23 mouse cellular contexts compared by ENCODE assay signal in the genomic region with DNA sequence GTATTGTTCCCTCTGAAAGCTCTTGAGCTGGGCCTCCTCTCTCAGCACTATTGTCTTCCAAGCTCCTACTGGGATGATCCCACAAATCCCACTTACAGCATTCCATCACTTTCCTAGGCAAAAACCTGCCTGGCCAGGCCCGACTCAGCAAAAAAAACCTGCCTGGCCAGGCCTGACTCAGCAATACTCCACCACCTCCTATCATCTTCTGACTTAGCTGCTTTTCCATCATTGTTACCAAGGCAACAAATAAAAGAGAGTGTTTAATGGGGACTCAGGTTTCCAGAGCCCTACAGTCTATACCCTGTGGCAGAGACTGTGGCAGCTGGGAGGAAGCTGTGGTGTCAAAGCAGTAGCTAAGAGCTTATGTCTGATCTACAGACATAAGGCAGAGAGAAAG. TPM values are rescaled to one million over a fixed set of nuclear protein-coding genes. Genes with fewer than 3 reads are reported as not detected.
DNase-seq lines count a peak whose midpoint lies in the region; ATAC-seq and TF ChIP-seq lines count a peak whose summit lies in the region.
"Had no signal": no experiment of that assay in that cellular context is flagged by ENCODE, and none has a peak within 500 bp of the region (broad histone marks: within the 10 kb centered on the region; RNA-seq: fewer than 3 reads in every experiment).

No protein-coding gene starts in this region.

- no peak overlapping the region for H3K9ac ChIP-seq in ES-E14 (ENCODE audit: insufficient read depth, low read depth, low read length, poor library complexity, severe bottlenecking)
- H3K9ac ChIP-seq in forebrain, postnatal 0 days, result no peak overlapping the region
- H3K9ac ChIP-seq: embryonic facial prominence, embryonic 12.5 days; forebrain, embryonic 13.5 days; forebrain, embryonic 15.5 days had no signal

- H3K27me3 ChIP-seq in heart, embryonic 10.5 days (ENCODE audit: insufficient read depth, poor library complexity, severe bottlenecking), result no peaks in the 10 kb centered on the region
- H3K27me3 ChIP-seq in forebrain, postnatal 0 days (ENCODE audit: insufficient read depth, low read length), result no peaks in the 10 kb centered on the region
- H3K27me3 ChIP-seq: embryonic facial prominence, embryonic 12.5 days; forebrain, embryonic 13.5 days; forebrain, embryonic 15.5 days had no signal

- no peak overlapping the region for H3K27ac ChIP-seq in heart, embryonic 10.5 days
- no peak overlapping the region for H3K27ac ChIP-seq in ES-E14 (ENCODE audit: insufficient read depth, low read depth, low read length, poor library complexity, severe bottlenecking)
- H3K27ac ChIP-seq in forebrain, postnatal 0 days (ENCODE audit: low read depth, low read length), result no peak overlapping the region
- H3K27ac ChIP-seq: embryonic facial prominence, embryonic 10.5 days; embryonic facial prominence, embryonic 12.5 days; forebrain, embryonic 13.5 days; forebrain, embryonic 15.5 days had no signal

- ATAC-seq in forebrain, postnatal 0 days, result no peak
- ATAC-seq: forebrain, embryonic 13.5 days; forebrain, embryonic 15.5 days; Patski had no signal

- in situ Hi-C loops in ES-E14 (cut with MboI; ENCODE audit: low sequenced_read_pairs in 2 of 2, unreplicated experiment in 2 of 2), result no loop called here

- no peak for TF ChIP-seq CTCF in forebrain, postnatal 0 days (IDR thresholded peaks at IDR 0.05; ENCODE audit: low read depth)

- WGBS in heart, embryonic 10.5 days, result 71% methylated on average over 1 of the region's 1 CpGs
- 42% methylated on average over 1 of the region's 1 CpGs for WGBS in forebrain, postnatal 0 days

- H3K36me3 ChIP-seq in heart, embryonic 10.5 days, result no peaks in the 10 kb centered on the region
- no peaks in the 10 kb centered on the region for H3K36me3 ChIP-seq in ES-E14 (ENCODE audit: control insufficient read depth, insufficient read depth, low read length, poor library complexity, severe bottlenecking)
- no peaks in the 10 kb centered on the region for H3K36me3 ChIP-seq in forebrain, postnatal 0 days (ENCODE audit: insufficient read depth)
- H3K36me3 ChIP-seq: embryonic facial prominence, embryonic 10.5 days; embryonic facial prominence, embryonic 12.5 days; forebrain, embryonic 15.5 days had no signal

- peaks cover 3% of the 10 kb centered on the region; the same call in 1 of the 2 replicates for H3K9me3 ChIP-seq in heart, embryonic 10.5 days
- no peaks in the 10 kb centered on the region for H3K9me3 ChIP-seq in ES-E14 (ENCODE audit: control insufficient read depth, insufficient read depth, low read depth, low read length)
- peaks cover 9% of the 10 kb centered on the region; the same call in 1 of the 2 replicates for H3K9me3 ChIP-seq in forebrain, postnatal 0 days (ENCODE audit: low read length)
- H3K9me3 ChIP-seq: forebrain, embryonic 13.5 days; forebrain, embryonic 15.5 days had no signal

- no peaks in the 10 kb centered on the region for H3K4me1 ChIP-seq in heart, embryonic 10.5 days
- H3K4me1 ChIP-seq in ES-E14 (ENCODE audit: control insufficient read depth in 2 of 2, insufficient read depth in 2 of 2, low read length in 2 of 2, poor library complexity in 1 of 2), result no peaks in the 10 kb centered on the region
- H3K4me1 ChIP-seq in forebrain, postnatal 0 days (ENCODE audit: insufficient read depth), result no peaks in the 10 kb centered on the region
- H3K4me1 ChIP-seq: embryonic facial prominence, embryonic 10.5 days; embryonic facial prominence, embryonic 12.5 days; forebrain, embryonic 13.5 days; forebrain, embryonic 15.5 days had no signal

- DNase-seq in heart, embryonic 10.5 days (ENCODE audit: low spot score), result peak; percentile 54
- DNase-seq in heart, adult 9 months (ENCODE audit: low spot score in 2 of 2), result no peak
- peak; percentile 7 for DNase-seq in 416B (ENCODE audit: low read depth)
- DNase-seq in ES-E14 (ENCODE audit: low read depth, low spot score), result no peak
- DNase-seq in R1 (ENCODE audit: low read depth, low spot score), result peak; percentile 57
- DNase-seq in retina, embryonic 14.5 days (ENCODE audit: low spot score), result no peak
- DNase-seq in forebrain, postnatal 0 days, result no peak
- DNase-seq: adrenal gland, adult 8-10 months; adrenal gland, postnatal 14 days; adrenal gland, postnatal 36 days; cerebellum, adult 11-12 months; cerebellum, adult 2 months; cerebellum, adult 9-10 months; cerebellum, postnatal 10 days; cerebellum, postnatal 25 days had no signal

- no peak overlapping the region for H3K4me2 ChIP-seq in forebrain, postnatal 0 days (ENCODE audit: low read depth)
- H3K4me2 ChIP-seq: embryonic facial prominence, embryonic 12.5 days; forebrain, embryonic 13.5 days; forebrain, embryonic 15.5 days had no signal

- H3K4me3 ChIP-seq in heart, embryonic 10.5 days, result no peak overlapping the region
- no peak overlapping the region for H3K4me3 ChIP-seq in ES-E14 (ENCODE audit: insufficient read depth in 1 of 2, low read depth in 1 of 2, low read length in 2 of 2, poor library complexity in 1 of 2, severe bottlenecking in 1 of 2)
- no peak overlapping the region for H3K4me3 ChIP-seq in forebrain, postnatal 0 days (ENCODE audit: low read depth, low read length)
- H3K4me3 ChIP-seq: embryonic facial prominence, embryonic 10.5 days; embryonic facial prominence, embryonic 12.5 days; forebrain, embryonic 13.5 days; forebrain, embryonic 15.5 days had no signal

TF ChIP-seq in ES-E14, 5 proteins besides CTCF, POLR2A, EP300 and RAD21:
- TF ChIP-seq MAFK (IDR thresholded peaks at IDR 0.05; ENCODE audit: insufficient read depth, low read depth, low read length) (peak; percentile 95), HCFC1 (IDR thresholded peaks at IDR 0.05; ENCODE audit: borderline replicate concordance, insufficient read depth, low read length) (no peak)

RNA-seq across cellular contexts. Expression of a gene that starts 18.6 kb away (rescaled TPM):
- 0.07 and 0.50 TPM in 2 replicates for polyA plus RNA-seq in heart, embryonic 10.5 days (2016; fragmentation: Nextera tagmentation; extraction: Ambion mirVana)
- total RNA-seq in ES-E14 (2012; rRNA removed), result 0.94 and 2.3 TPM in 2 replicates
- not detected in 2 replicates for total RNA-seq in forebrain, postnatal 0 days (2014; rRNA removed)
- not detected in 2 replicates for polyA plus RNA-seq in forebrain, postnatal 0 days (2015; fragmentation: Nextera tagmentation; extraction: Ambion mirVana)
- polyA plus RNA-seq: C2C12; embryonic facial prominence, embryonic 10.5 days; embryonic facial prominence, embryonic 12.5 days; forebrain, embryonic 11.5 days; forebrain, embryonic 13.5 days; forebrain, embryonic 15.5 days; Patski had no signal

RNA-seq across cellular contexts. Expression of a gene that starts 29.2 kb away (rescaled TPM):
- polyA plus RNA-seq in heart, embryonic 10.5 days (2016; fragmentation: Nextera tagmentation; extraction: Ambion mirVana), result 0.32 and 0.73 TPM in 2 replicates
- total RNA-seq in ES-E14 (2012; rRNA removed), result 4.0 and 4.9 TPM in 2 replicates
- 6.5 and 9.9 TPM in 2 replicates for total RNA-seq in forebrain, postnatal 0 days (2014; rRNA removed)
- polyA plus RNA-seq in forebrain, postnatal 0 days (2015; fragmentation: Nextera tagmentation; extraction: Ambion mirVana), result 8.0 and 8.3 TPM in 2 replicates

RNA-seq across cellular contexts. Expression of a gene that starts 36.0 kb away (rescaled TPM):
- polyA plus RNA-seq in heart, embryonic 10.5 days (2016; fragmentation: Nextera tagmentation; extraction: Ambion mirVana), result 0.15 TPM in 1 of 2 replicates, not detected in the other
- 0.76 and 1.3 TPM in 2 replicates for total RNA-seq in ES-E14 (2012; rRNA removed)
- not detected in 2 replicates for total RNA-seq in forebrain, postnatal 0 days (2014; rRNA removed)
- not detected in 2 replicates for polyA plus RNA-seq in forebrain, postnatal 0 days (2015; fragmentation: Nextera tagmentation; extraction: Ambion mirVana)
- total RNA-seq: adrenal gland, adult 8-10 months; adrenal gland, postnatal 14 days; adrenal gland, postnatal 36 days had no signal
- polyA plus RNA-seq: embryonic facial prominence, embryonic 14.5 days; forebrain, embryonic 11.5 days; forebrain, embryonic 13.5 days; forebrain, embryonic 15.5 days had no signal

RNA-seq across cellular contexts. Expression of a gene that starts 48.8 kb away (rescaled TPM):
- 65.9 and 80.1 TPM in 2 replicates for polyA plus RNA-seq in heart, embryonic 10.5 days (2016; fragmentation: Nextera tagmentation; extraction: Ambion mirVana)
- 128 and 143 TPM in 2 replicates for total RNA-seq in ES-E14 (2012; rRNA removed)
- total RNA-seq in forebrain, postnatal 0 days (2014; rRNA removed), result 49.2 and 50.0 TPM in 2 replicates
- polyA plus RNA-seq in forebrain, postnatal 0 days (2015; fragmentation: Nextera tagmentation; extraction: Ambion mirVana), result 53.8 and 55.8 TPM in 2 replicates

RNA-seq across cellular contexts. Expression of a gene that starts 52.0 kb away (rescaled TPM):
- not detected in 2 replicates for polyA plus RNA-seq in heart, embryonic 10.5 days (2016; fragmentation: Nextera tagmentation; extraction: Ambion mirVana)
- total RNA-seq in ES-E14 (2012; rRNA removed), result 0.22 and 0.26 TPM in 2 replicates
- 3.6 and 4.7 TPM in 2 replicates for total RNA-seq in forebrain, postnatal 0 days (2014; rRNA removed)
- polyA plus RNA-seq in forebrain, postnatal 0 days (2015; fragmentation: Nextera tagmentation; extraction: Ambion mirVana), result 2.1 and 3.8 TPM in 2 replicates
- total RNA-seq: adrenal gland, postnatal 36 days had no signal
- polyA plus RNA-seq: C2C12; cerebellum, adult 2 months; embryonic facial prominence, embryonic 10.5 days; embryonic facial prominence, embryonic 12.5 days; Patski had no signal

Comparison
In these comparisons a context has a peak if more than half of its experiments do, and no peak if none do; other contexts are left out.
1. DNase-seq: peak in heart, embryonic 10.5 days (single experiment), 416B (single experiment) and R1 (single experiment); none in heart, adult 9 months (0 of 2), ES-E14 (single experiment), retina, embryonic 14.5 days (single experiment) and forebrain, postnatal 0 days (single experiment).